Mouse (Mus musculus) hindbrain, postnatal 0 days (tissue): ENCODE measurements at regions not wholly inside any gene's neighbourhood (a gene's known extent, or its start where the extent isn't known, plus 50 kb on each side); places are given as distances from the start of the nearest gene placed in this dataset.

ENCODE experiments used
- ATAC-seq: fragments of 200-750 bp; cut with Nextera tagmentation; 2 replicates; pipeline ENCODE4 v1.8.0; 2017; ENCODE audit warnings: mild to moderate bottlenecking, moderate TSS enrichment, moderate library complexity
- DNase-seq: peaks from one replicate; pipeline ENCODE4 v3.0.0-alpha.2; 2015; ENCODE audit warnings: low spot score
- H3K27ac ChIP-seq: fragments of 300-500 bp; sonication (generic); 2 replicates; pipeline ENCODE4 v1.5.1; 2014; ENCODE audit warnings: mild to moderate bottlenecking
- H3K27me3 ChIP-seq: fragments of 300-500 bp; sonication (generic); 2 replicates; pipeline ENCODE4 v1.6.1; 2014; ENCODE audit warnings: low read length, mixed read lengths; ENCODE audit not compliant: insufficient read depth
- H3K36me3 ChIP-seq: fragments of 300-500 bp; sonication (generic); 2 replicates; pipeline ENCODE4 v1.6.1; 2014; ENCODE audit warnings: low read length, mixed read lengths; ENCODE audit not compliant: insufficient read depth
- H3K4me1 ChIP-seq: fragments of 300-500 bp; sonication (generic); 2 replicates; pipeline ENCODE4 v1.6.1; 2014; ENCODE audit warnings: antibody characterized with exemption, low read length, mixed read lengths; ENCODE audit not compliant: insufficient read depth
- H3K4me2 ChIP-seq: fragments of 300-500 bp; sonication (generic); 2 replicates; pipeline ENCODE4 v1.6.1; 2014; ENCODE audit warnings: low read depth, mild to moderate bottlenecking, low read length, moderate library complexity, mixed read lengths
- H3K4me3 ChIP-seq: fragments of 300-500 bp; sonication (generic); 2 replicates; pipeline ENCODE4 v1.5.1; 2014; ENCODE audit warnings: low read length
- H3K9ac ChIP-seq: fragments of 300-500 bp; sonication (generic); replicated peaks from 2 replicates; pipeline ENCODE4 v1.6.1; 2014; ENCODE audit warnings: mild to moderate bottlenecking, low read length, moderate library complexity, mixed read lengths
- H3K9me3 ChIP-seq: fragments of 300-500 bp; sonication (generic); 2 replicates; pipeline ENCODE4 v1.6.1; 2016; ENCODE audit warnings: low read length, mixed read lengths
- CTCF ChIP-seq: IDR thresholded peaks from 2 replicates; pipeline ENCODE4 v1.5.1; 2016; ENCODE audit warnings: antibody characterized with exemption, control low read depth, low read depth
- WGBS: fragments of 180-500 bp; shearing (Covaris S2); extraction: QIAGEN DNeasy Blood & Tissue Kit; methylation state at CpG from one replicate; pipeline ENCODE4 v1.1.7; 2014; 5-methylcytosine and 5-hydroxymethylcytosine counted together

DNA sequence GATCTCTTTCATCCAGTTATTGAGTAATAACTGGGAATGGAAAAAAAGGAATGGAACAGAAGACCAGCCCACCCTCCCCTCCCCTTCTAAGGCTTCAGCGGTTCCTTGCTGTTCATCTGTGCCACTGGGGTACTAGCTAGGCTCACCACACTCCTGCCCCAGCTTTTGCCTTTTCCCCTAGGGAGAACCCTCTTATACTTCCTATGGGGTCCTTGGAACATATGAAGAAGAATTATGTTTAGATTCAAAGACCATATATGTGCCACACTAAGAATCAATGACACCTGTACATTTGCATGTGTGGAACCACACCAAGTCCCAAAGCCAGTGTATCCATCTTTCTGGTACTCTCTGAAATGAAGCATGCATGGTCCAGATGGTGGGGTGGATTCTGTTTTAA is 324.3 kb downstream of the Tns1 start:
- DNase-seq = no peak
- 85% methylated on average over 1 of the region's 1 CpGs for WGBS
- ATAC-seq = no peak

DNA sequence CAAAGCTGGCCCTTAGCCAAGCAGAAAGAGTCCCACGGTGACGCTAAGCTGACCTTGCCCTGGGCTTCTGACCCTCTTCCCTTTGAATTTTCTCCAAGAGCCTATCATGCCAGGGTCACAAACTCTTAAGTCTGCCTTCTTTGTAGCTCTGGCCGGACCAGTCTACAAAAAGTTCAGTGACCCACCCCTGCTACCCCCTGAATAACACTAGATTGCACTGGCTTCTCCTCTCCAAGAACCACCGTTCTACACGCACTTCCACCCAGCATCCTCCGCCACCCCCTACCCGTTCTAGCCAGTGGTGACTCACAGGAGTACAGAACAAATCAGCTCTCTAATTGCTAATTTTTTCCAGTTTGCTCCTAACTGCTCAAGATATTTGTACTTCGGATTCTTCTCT is 325.0 kb downstream of the Tns1 start:
- H3K9me3 ChIP-seq = no peaks in the 10 kb centered on the region
- no peak overlapping the region for H3K9ac ChIP-seq
- TF ChIP-seq CTCF = no peak
- no peaks in the 10 kb centered on the region for H3K36me3 ChIP-seq
- H3K4me2 ChIP-seq = no peak overlapping the region
- H3K4me1 ChIP-seq = no peaks in the 10 kb centered on the region
- H3K27ac ChIP-seq = no peak overlapping the region
- 56% methylated on average over 8 of the region's 8 CpGs for WGBS
- H3K27me3 ChIP-seq = no peaks in the 10 kb centered on the region
- no peak overlapping the region for H3K4me3 ChIP-seq
- DNase-seq (no peak), ATAC-seq (no peak)

More for the DNA sequence above, 324.3 kb downstream of the Tns1 start:
- Histone ChIP-seq H3K4me3 (no peak overlapping the region), H3K9ac (no peak overlapping the region), H3K36me3 (no peaks in the 10 kb centered on the region), H3K9me3 (no peaks in the 10 kb centered on the region), H3K4me1 (no peaks in the 10 kb centered on the region), H3K27me3 (no peaks in the 10 kb centered on the region), H3K27ac (no peak overlapping the region), H3K4me2 (no peak overlapping the region)
- TF ChIP-seq CTCF = no peak

GRCm38 (mm10) chr1:73797858-73798257 is 326.4 kb downstream of the Tns1 start:
- no peak for DNase-seq
- Histone ChIP-seq H3K27ac (no peak overlapping the region), H3K27me3 (no peaks in the 10 kb centered on the region), H3K9ac (no peak overlapping the region), H3K9me3 (no peaks in the 10 kb centered on the region), H3K4me1 (no peaks in the 10 kb centered on the region), H3K4me3 (no peak overlapping the region), H3K4me2 (no peak overlapping the region), H3K36me3 (no peaks in the 10 kb centered on the region)
- 83% methylated on average over 2 of the region's 2 CpGs for WGBS
- TF ChIP-seq CTCF = no peak
- no peak for ATAC-seq

DNA sequence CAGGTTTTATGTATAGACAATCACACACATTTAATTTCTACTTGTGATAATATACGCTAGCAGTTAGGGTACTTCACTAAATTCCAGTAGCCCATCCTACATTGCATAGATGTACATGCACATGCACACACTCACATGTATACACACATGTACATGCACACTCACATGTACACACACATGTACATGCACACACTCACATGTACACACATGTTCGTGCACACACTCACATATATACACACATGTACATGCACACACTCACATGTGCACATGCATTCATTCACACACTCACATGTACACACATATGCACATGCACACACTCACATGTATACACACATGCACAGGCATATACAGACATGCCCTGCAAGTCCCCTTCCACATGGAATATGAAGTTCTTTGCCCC is 326.8 kb downstream of the Tns1 start:
- H3K27ac ChIP-seq = no peak overlapping the region
- no peak overlapping the region for H3K4me2 ChIP-seq
- H3K4me3 ChIP-seq = no peak overlapping the region
- no peaks in the 10 kb centered on the region for H3K27me3 ChIP-seq
- no peaks in the 10 kb centered on the region for H3K4me1 ChIP-seq
- no peaks in the 10 kb centered on the region for H3K36me3 ChIP-seq
- TF ChIP-seq CTCF = no peak
- H3K9ac ChIP-seq = no peak overlapping the region
- no peaks in the 10 kb centered on the region for H3K9me3 ChIP-seq
- ATAC-seq = no peak
- WGBS = 96% methylated on average over 2 of the region's 2 CpGs
- DNase-seq = no peak

DNA sequence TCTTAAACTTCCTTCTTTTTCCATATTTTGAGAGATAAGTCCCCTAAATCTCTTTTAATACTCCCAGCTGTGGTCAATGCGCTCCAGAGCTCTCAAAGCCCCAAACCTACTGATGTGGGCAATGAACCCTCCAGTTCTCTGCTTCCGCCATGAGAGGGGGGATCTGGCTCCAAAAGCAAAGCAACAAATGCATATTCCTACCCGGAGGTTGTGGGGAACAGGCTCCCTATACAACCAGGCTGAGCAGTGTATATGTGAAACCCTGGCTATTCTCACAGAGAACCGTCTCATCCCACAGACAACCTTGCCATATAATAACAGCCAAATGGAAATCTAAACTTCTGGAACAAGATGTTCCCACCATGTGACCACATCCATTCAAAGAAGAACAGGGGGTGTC is 330.4 kb downstream of the Tns1 start:
- Histone ChIP-seq H3K27ac (no peak overlapping the region), H3K9me3 (no peaks in the 10 kb centered on the region), H3K4me3 (no peak overlapping the region), H3K4me1 (no peaks in the 10 kb centered on the region), H3K9ac (no peak overlapping the region), H3K4me2 (no peak overlapping the region), H3K27me3 (no peaks in the 10 kb centered on the region), H3K36me3 (no peaks in the 10 kb centered on the region)
- WGBS = 85% methylated on average over 4 of the region's 4 CpGs
- ATAC-seq (no peak), DNase-seq (no peak)
- no peak for TF ChIP-seq CTCF

GRCm38 (mm10) chr1:73793256-73793655 is 331.0 kb downstream of the Tns1 start:
- Histone ChIP-seq H3K27me3 (no peaks in the 10 kb centered on the region), H3K4me1 (no peaks in the 10 kb centered on the region), H3K4me2 (no peak overlapping the region), H3K4me3 (no peak overlapping the region), H3K9ac (no peak overlapping the region), H3K9me3 (no peaks in the 10 kb centered on the region), H3K27ac (no peak overlapping the region), H3K36me3 (no peaks in the 10 kb centered on the region)
- WGBS = 89% methylated on average over 3 of the region's 3 CpGs
- ATAC-seq (no peak), DNase-seq (no peak)
- TF ChIP-seq CTCF = no peak

GRCm38 (mm10) chr1:73792311-73792710 is 331.9 kb downstream of the Tns1 start:
- no peak for ATAC-seq
- Histone ChIP-seq H3K4me3 (no peak overlapping the region), H3K9ac (no peak overlapping the region), H3K4me1 (no peaks in the 10 kb centered on the region), H3K9me3 (no peaks in the 10 kb centered on the region), H3K27me3 (no peaks in the 10 kb centered on the region), H3K36me3 (no peaks in the 10 kb centered on the region), H3K27ac (no peak overlapping the region), H3K4me2 (no peak overlapping the region)
- DNase-seq = no peak
- TF ChIP-seq CTCF = no peak
- WGBS = 95% methylated on average over 5 of the region's 5 CpGs
